Mouse (Mus musculus): Measurements from ENCODE around the gene Pdp2. TPM values are rescaled to one million over a fixed set of nuclear protein-coding genes. Genes with fewer than 3 reads are reported as not detected.
A peak's percentile ranks its signal among the peaks of the same experiment; 100 is the strongest.
"Not testable (repeated sequence)": the region's sequence is repeated elsewhere in the genome, so short reads cannot be mapped to it uniquely, and the experiment has no call there.

The Pdp2 gene
- total RNA-seq, 1 experiment: 13.5 TPM

DNA sequence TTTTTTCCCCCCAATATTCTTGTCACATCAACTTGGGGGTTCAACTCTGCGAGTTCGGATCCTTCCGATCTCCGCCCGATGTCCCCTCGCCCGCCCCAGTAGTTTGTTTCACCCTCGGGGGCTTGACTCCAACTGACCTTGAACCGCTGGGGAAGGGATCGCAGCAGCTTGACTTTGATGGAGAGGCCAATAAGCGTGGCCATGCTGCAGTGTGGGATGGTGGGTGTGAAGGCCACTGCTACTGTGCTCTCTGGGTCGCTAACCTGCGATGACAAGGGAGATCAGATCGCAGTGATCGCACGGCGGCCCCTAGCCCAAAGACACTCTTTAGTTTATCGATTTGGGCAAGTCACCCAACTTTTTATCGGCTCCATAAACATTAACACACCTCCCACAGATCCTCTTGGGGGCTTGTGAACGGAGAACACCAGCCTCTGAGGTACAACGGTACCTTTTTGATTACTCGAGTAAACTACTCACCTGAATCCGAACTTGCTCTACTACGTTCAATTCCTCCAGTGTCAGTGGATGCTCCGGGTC lies 49.6 kb downstream of the Pdp2 start:
- DNase-seq (ENCODE audit: low read depth, low spot score): no peak
- peaks cover 0 to 3% of the 10 kb centered on the region in 2 experiments; a peak in 1 of 4 replicates for H3K4me1 ChIP-seq (ENCODE audit: control insufficient read depth in 2 of 2, insufficient read depth in 2 of 2, low read length in 2 of 2, poor library complexity in 1 of 2)
- TF ChIP-seq ZC3H11A (IDR thresholded peaks at IDR 0.05; ENCODE audit: borderline replicate concordance, low read depth, low read length): no peak
- no peak for TF ChIP-seq CHD2 (IDR thresholded peaks at IDR 0.05; ENCODE audit: low read depth, low read length)
- no peak for TF ChIP-seq HCFC1 (IDR thresholded peaks at IDR 0.05; ENCODE audit: borderline replicate concordance, insufficient read depth, low read length)
- TF ChIP-seq ZNF384 (IDR thresholded peaks at IDR 0.05; ENCODE audit: low read depth, low read length): no peak
- TF ChIP-seq MAFK (IDR thresholded peaks at IDR 0.05; ENCODE audit: insufficient read depth, low read depth, low read length): no peak

GRCm38 (mm10) chr8:104641426-104642323 lies 50.4 kb downstream of the Pdp2 start, which contains the start of gene Ciao2b:
Gene Ciao2b (minus strand): TSS chr8:104641965.
- Histone ChIP-seq H3K27ac (ENCODE audit: insufficient read depth, low read depth, low read length, poor library complexity, severe bottlenecking) (no peak within 1 kb of the TSS), H3K9me3 (ENCODE audit: control insufficient read depth, insufficient read depth, low read depth, low read length) (no peaks in the 10 kb centered on the region), H3K4me3 (ENCODE audit: insufficient read depth in 1 of 2, low read depth in 1 of 2, low read length in 2 of 2, poor library complexity in 1 of 2, severe bottlenecking in 1 of 2) (peak within 1 kb of the TSS; percentile 92 to 95), H3K4me1 (ENCODE audit: control insufficient read depth in 2 of 2, insufficient read depth in 2 of 2, low read length in 2 of 2, poor library complexity in 1 of 2) (peaks cover 0 to 3% of the 10 kb centered on the region in 2 experiments; a peak in 1 of 4 replicates), H3K9ac (ENCODE audit: insufficient read depth, low read depth, low read length, poor library complexity, severe bottlenecking) (peak within 1 kb of the TSS; percentile 88), H3K36me3 (ENCODE audit: control insufficient read depth, insufficient read depth, low read length, poor library complexity, severe bottlenecking) (no peaks in the 10 kb centered on the region)
- in situ Hi-C loops (cut with MboI; ENCODE audit: low sequenced_read_pairs in 2 of 2, unreplicated experiment in 2 of 2): loop anchor here in 1 of 2 experiments (25.0 kb wide), 1 partner anchor 621 kb away; the partner anchor contains the start of genes B3gnt9, Fbxl8, Hsf4 and Tradd
- TF ChIP-seq MAFK (IDR thresholded peaks at IDR 0.05; ENCODE audit: insufficient read depth, low read depth, low read length) (no peak), HCFC1 (IDR thresholded peaks at IDR 0.05; ENCODE audit: borderline replicate concordance, insufficient read depth, low read length) (peak; percentile 69; the same call in 1 of the 2 replicates)
- peak; percentile 80 for DNase-seq (ENCODE audit: low read depth, low spot score)

More for the DNA sequence above, 49.6 kb downstream of the Pdp2 start:
- Histone ChIP-seq H3K9me3 (ENCODE audit: control insufficient read depth, insufficient read depth, low read depth, low read length) (no peaks in the 10 kb centered on the region), H3K9ac (ENCODE audit: insufficient read depth, low read depth, low read length, poor library complexity, severe bottlenecking) (peak overlapping the region; percentile 87), H3K36me3 (ENCODE audit: control insufficient read depth, insufficient read depth, low read length, poor library complexity, severe bottlenecking) (no peaks in the 10 kb centered on the region), H3K4me3 (ENCODE audit: insufficient read depth in 1 of 2, low read depth in 1 of 2, low read length in 2 of 2, poor library complexity in 1 of 2, severe bottlenecking in 1 of 2) (peak overlapping the region; percentile 92 to 95), H3K27ac (ENCODE audit: insufficient read depth, low read depth, low read length, poor library complexity, severe bottlenecking) (no peak overlapping the region)
- in situ Hi-C loops (cut with MboI; ENCODE audit: low sequenced_read_pairs in 2 of 2, unreplicated experiment in 2 of 2): loop anchor here in 1 of 2 experiments (25.0 kb wide), 1 partner anchor 621 kb away; the partner anchor contains the start of genes B3gnt9, Fbxl8, Hsf4 and Tradd

- H3K36me3 ChIP-seq (ENCODE audit: control insufficient read depth, insufficient read depth, low read length, poor library complexity, severe bottlenecking): no peaks in the 10 kb centered on the region
- H3K4me1 ChIP-seq (ENCODE audit: control insufficient read depth in 2 of 2, insufficient read depth in 2 of 2, low read length in 2 of 2, poor library complexity in 1 of 2): peaks cover 0 to 3% of the 10 kb centered on the region in 2 experiments; a peak in 1 of 4 replicates
- TF ChIP-seq ZNF384 (IDR thresholded peaks at IDR 0.05; ENCODE audit: low read depth, low read length) (no peak), MAFK (IDR thresholded peaks at IDR 0.05; ENCODE audit: insufficient read depth, low read depth, low read length) (no peak), ZC3H11A (IDR thresholded peaks at IDR 0.05; ENCODE audit: borderline replicate concordance, low read depth, low read length) (no peak), CHD2 (IDR thresholded peaks at IDR 0.05; ENCODE audit: low read depth, low read length) (no peak), HCFC1 (IDR thresholded peaks at IDR 0.05; ENCODE audit: borderline replicate concordance, insufficient read depth, low read length) (no peak)
- H3K9ac ChIP-seq (ENCODE audit: insufficient read depth, low read depth, low read length, poor library complexity, severe bottlenecking): peak overlapping the region; percentile 88
- in situ Hi-C loops (cut with MboI; ENCODE audit: low sequenced_read_pairs in 2 of 2, unreplicated experiment in 2 of 2): loop anchor here in 1 of 2 experiments (25.0 kb wide), 1 partner anchor 620 kb away; the partner anchor contains the start of genes B3gnt9, Fbxl8, Hsf4 and Tradd
- no peaks in the 10 kb centered on the region for H3K9me3 ChIP-seq (ENCODE audit: control insufficient read depth, insufficient read depth, low read depth, low read length)
- no peak for DNase-seq (ENCODE audit: low read depth, low spot score)
- H3K4me3 ChIP-seq (ENCODE audit: insufficient read depth in 1 of 2, low read depth in 1 of 2, low read length in 2 of 2, poor library complexity in 1 of 2, severe bottlenecking in 1 of 2): peak overlapping the region; percentile 92 to 95
- H3K27ac ChIP-seq (ENCODE audit: insufficient read depth, low read depth, low read length, poor library complexity, severe bottlenecking): no peak overlapping the region
These were observed 51.0 kb downstream of the Pdp2 start for GRCm38 (mm10) chr8:104642324-104642654.

- H3K27ac ChIP-seq (ENCODE audit: insufficient read depth, low read depth, low read length, poor library complexity, severe bottlenecking); H3K9ac ChIP-seq (ENCODE audit: insufficient read depth, low read depth, low read length, poor library complexity, severe bottlenecking): not testable (repeated sequence)
These were observed 52.9 kb downstream of the Pdp2 start for GRCm38 (mm10) chr8:104644187-104644586.

More at GRCm38 (mm10) chr8:104644187-104644586, 52.9 kb downstream of the Pdp2 start:
- H3K9me3 ChIP-seq (ENCODE audit: control insufficient read depth, insufficient read depth, low read depth, low read length); H3K4me3 ChIP-seq (ENCODE audit: insufficient read depth in 1 of 2, low read depth in 1 of 2, low read length in 2 of 2, poor library complexity in 1 of 2, severe bottlenecking in 1 of 2); H3K4me1 ChIP-seq (ENCODE audit: control insufficient read depth in 2 of 2, insufficient read depth in 2 of 2, low read length in 2 of 2, poor library complexity in 1 of 2); DNase-seq (ENCODE audit: low read depth, low spot score); H3K36me3 ChIP-seq (ENCODE audit: control insufficient read depth, insufficient read depth, low read length, poor library complexity, severe bottlenecking): not testable (repeated sequence)
- in situ Hi-C loops (cut with MboI; ENCODE audit: low sequenced_read_pairs in 2 of 2, unreplicated experiment in 2 of 2): loop anchor here in 1 of 2 experiments (25.0 kb wide), 1 partner anchor 618 kb away; the partner anchor contains the start of genes B3gnt9, Fbxl8, Hsf4 and Tradd

Other genes starting within 250 kb of the Pdp2 start
- gene Cmtm4, start 195.6 kb upstream of the Pdp2 start, total RNA-seq (2012; rRNA removed): 20.5 and 21.3 TPM in 2 replicates
- gene Dync1li2, start 148.4 kb upstream of the Pdp2 start, total RNA-seq (2012; rRNA removed): 27.5 and 28.9 TPM in 2 replicates
- gene Terb1, start 81.5 kb upstream of the Pdp2 start, total RNA-seq (2012; rRNA removed): 0.26 and 0.45 TPM in 2 replicates
- 29.9 and 42.8 TPM in 2 replicates for gene Nae1, start 56.8 kb upstream of the Pdp2 start, total RNA-seq (2012; rRNA removed)
- gene Car7, start 56.8 kb upstream of the Pdp2 start, total RNA-seq (2012; rRNA removed): 0.90 and 1.1 TPM in 2 replicates
- gene Cdh16, start 32.9 kb downstream of the Pdp2 start, total RNA-seq (2012; rRNA removed): not detected in 2 replicates
- 2.7 and 3.4 TPM in 2 replicates for gene Rrad, start 39.9 kb downstream of the Pdp2 start, total RNA-seq (2012; rRNA removed)
- 71.9 and 81.9 TPM in 2 replicates for gene Ciao2b, start 50.5 kb downstream of the Pdp2 start, total RNA-seq (2012; rRNA removed)
- not detected in 2 replicates for gene Ces2a, start 142.6 kb downstream of the Pdp2 start, total RNA-seq (2012; rRNA removed)
- not detected in 2 replicates for gene Ces2b, start 240.1 kb downstream of the Pdp2 start, total RNA-seq (2012; rRNA removed)

All from ES-E14 (cell line).